Mouse (Mus musculus): ENCODE measurements around the gene Tmod3. TPM values are rescaled to one million over a fixed set of nuclear protein-coding genes. Genes with fewer than 3 reads are reported as not detected.
"Not testable (repeated sequence)": the region's sequence is repeated elsewhere in the genome, so short reads cannot be mapped to it uniquely, and the experiment has no call there.

Gene Tmod3
- total RNA-seq, 4 experiments from 2014 or later, result 12.8 to 16.0 (median 14.7) TPM

DNA sequence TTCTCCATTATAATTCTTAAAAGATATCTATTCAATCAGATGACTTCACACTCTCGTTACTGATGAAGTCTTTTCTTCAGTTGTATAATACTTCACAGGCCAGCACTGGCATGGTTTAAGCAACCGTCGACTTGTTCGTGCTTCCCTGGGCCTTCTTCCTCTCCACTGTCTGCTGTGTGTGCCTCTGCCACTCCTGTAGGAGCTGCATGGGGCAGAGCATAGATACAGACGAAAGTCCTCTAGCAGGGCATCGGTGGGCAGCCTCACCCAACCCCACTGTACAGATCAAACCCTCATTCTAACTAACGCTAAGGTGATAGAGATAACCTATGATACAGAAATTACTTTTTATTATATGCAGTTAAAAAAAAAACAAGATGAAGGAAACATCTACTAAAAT lies 60.9 kb downstream of the Tmod3 start:
- DNase-seq (ENCODE audit: low spot score in 2 of 2), result no peak

DNA sequence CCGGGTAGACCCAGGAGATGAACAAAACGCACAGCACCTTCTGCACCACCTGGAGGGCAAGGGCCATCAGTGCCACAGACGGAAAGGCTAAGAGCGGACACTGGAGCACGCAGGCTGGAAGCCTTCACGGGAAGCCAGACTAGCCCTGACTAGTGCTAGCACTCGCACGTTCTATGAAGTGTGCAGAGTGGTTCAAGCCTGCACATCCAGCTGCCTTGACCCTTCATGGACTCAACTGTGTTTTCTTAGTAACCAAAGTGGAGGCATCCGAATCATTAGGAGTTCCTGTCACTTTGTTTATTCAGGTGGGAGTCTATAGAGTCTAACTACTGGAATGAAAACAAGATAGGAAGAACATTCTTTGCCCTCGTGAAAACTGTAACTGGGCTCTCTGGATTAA lies 63.5 kb downstream of the Tmod3 start:
- no peak for DNase-seq (ENCODE audit: low spot score in 2 of 2)

DNA sequence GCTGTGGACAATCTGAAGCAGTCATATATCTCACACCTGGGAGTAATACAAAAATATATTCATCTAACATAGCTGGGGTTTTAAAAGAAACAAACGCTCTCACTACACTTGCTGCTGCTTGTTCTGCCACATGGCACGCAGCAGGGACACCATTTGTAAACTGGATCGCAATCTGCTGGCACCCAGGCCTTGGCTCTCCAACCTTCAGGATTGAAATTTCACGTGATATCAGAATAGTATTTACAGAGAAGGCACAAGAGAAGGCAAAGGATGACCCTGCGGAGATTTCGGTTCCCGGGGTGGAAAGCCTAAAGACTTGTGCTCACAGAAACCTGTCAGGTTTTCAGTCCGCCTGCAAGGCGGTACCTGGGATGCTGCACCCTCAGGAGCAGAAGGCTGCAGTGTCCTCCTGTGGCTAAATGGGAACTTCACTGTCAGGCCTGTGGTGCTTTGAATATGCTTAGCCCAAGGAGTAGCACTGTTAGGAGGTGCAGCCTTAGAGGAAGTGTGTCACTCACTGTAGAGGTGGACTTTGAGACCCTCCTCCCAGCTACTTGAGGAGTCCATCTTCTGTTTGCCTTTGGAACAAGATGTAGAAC lies 65.0 kb downstream of the Tmod3 start:
- DNase-seq (ENCODE audit: low spot score in 2 of 2), result no peak

DNA sequence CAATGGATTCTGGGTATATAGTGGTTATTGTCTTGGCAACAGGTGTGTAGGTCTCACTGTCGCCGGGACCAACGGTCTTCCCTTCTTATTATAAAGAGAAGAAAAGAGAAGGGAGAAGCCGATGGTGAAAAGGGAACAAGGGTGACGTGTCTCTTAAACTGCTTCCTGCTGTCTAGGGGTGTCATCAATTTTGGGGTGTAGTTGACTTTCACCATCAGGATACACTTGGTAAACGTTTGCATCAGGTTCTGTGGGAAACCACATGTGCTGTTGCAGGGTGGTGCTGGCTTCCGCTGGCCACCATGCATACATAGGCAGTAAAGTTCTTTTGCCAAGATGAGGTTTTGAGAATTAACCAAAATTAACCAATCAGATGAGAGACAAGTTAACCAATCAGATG lies 71.2 kb downstream of the Tmod3 start:
- DNase-seq (ENCODE audit: low spot score in 2 of 2), result not testable (repeated sequence)

DNA sequence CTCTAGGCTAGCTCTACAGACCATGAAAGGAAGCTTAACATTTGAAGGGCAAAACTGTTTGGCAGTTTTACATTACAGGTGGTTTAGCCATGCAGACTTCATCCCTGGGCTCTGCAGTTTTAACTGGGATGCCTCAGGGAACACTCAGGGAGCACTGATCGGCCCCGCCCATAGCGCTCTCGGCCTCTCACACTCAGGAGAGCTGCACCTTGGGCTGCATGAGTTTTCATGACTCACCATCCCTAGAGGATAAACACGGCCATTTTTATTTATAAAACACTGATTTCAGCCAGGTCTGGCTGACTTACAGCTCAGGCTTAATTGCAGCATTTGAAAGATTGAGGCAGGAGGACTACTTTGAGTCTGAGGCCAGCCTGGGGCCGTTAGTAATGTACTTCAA lies 74.2 kb downstream of the Tmod3 start:
- DNase-seq (ENCODE audit: low spot score in 2 of 2), result no peak

DNA sequence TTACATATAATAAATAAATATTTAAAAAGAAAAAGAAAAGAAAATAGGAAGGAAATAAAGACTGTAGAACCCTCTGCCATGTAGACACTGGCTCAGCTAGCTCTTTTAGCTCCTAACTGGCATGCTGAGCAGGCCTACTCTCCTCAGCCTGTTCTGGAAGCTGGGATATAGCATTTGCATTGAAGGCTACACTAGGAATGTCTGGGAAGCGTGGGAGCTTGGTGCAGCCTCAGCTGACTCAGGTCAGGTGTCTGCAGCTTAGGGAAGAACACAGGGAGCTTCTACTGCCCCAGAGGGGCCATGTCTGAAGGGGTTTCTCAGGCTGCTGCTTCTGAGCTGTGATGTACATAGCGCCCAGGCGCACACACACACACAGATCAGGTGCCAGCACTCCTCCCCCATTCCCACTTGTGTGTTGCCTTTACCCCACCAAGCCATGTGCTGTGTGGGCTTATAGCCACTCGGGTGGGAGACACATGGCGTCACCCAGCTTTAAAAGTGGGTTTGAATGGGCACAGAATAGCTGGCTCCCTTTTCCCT lies 78.9 kb downstream of the Tmod3 start:
- DNase-seq (ENCODE audit: low spot score in 2 of 2), result no peak

DNA sequence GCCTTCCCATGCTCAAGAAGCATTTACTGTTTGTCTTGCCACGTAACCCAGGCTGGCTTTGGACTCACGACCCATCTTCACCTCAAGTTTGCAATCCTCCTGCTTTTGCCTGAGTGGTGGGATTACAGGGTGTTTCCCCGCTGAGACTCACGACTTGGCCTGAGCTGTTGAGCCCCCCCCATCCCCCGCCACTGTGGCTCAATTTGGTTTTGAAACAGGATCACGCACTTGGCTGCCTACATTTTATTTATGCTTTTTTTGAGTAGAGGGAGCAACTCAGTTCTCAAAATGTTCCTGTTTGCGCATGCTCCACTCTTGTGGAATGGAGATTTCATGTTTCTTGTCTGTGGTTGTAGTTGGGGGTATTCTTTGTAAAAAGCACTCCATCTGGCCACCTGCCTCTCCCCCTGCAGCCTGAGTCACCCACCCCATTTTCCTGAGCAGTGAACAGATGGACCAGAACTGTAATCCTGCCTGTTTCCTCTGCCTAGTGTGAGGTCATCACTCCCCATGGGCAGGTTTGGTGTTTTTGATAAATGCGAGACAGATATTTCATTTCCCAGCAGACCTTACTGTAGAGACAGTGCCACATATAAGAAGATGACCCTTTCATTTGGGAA lies 80.2 kb downstream of the Tmod3 start:
- no peak for DNase-seq (ENCODE audit: low spot score in 2 of 2)

DNA sequence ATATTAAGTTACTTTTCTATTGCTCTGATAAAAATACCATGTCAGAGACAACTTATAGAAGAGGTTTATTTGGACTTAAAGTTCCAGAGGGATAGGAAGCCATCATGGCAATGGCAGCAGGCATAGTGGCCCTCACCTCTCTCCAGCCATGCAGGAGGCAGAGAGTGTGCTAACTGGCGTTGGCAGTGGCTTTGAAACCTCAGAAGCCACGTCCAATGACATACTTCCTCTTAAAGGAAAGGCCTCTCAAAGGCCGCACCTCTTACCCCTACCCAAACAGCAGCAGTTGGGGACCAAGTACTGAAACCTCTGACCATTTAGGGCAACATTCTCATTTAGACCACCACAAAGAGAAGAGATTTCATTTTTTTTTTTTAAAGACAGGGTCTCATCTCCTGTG lies 82.2 kb downstream of the Tmod3 start:
- DNase-seq (ENCODE audit: low spot score in 2 of 2), result no peak

DNA sequence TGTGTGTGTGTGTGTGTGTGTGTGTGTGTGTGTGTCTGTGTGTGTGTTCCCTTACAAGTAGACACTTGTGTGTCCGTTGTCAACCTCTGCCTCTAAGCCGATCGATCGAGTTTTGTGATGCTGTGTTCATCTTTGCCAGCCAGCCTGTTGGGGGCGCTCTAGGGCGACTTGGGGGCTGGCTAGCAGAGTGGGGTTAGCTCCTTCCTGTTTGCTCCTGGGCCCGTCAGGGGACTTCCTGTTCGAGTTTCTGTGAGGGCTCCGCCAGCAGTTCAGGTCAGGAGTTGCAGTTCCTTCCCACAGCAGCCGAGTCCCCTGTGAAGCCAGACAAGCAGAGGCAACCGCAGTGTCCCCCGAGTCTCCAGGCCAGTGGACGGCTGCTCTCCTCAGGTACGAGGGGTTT lies 91.2 kb downstream of the Tmod3 start:
- DNase-seq (ENCODE audit: low spot score in 2 of 2), result no peak

DNA sequence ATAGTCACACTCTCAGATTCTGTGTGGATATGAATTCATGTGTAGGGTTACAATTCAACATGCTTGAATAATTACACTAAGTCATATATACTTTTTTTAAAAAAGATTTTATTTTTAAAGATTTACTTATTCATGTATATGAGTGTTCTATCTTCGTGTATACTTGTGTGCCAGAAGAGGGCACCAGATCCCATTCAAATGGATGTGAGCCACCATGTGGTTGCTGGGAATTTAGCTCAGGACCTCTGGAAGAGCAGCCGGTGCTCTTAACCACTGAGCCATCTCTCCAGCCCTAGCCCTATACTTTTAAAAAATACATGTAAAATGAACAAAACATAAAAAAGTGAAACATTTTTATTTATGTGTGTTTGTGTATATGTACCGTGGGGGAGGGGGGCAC lies 91.9 kb downstream of the Tmod3 start:
- DNase-seq (ENCODE audit: low spot score in 2 of 2), result no peak

DNA sequence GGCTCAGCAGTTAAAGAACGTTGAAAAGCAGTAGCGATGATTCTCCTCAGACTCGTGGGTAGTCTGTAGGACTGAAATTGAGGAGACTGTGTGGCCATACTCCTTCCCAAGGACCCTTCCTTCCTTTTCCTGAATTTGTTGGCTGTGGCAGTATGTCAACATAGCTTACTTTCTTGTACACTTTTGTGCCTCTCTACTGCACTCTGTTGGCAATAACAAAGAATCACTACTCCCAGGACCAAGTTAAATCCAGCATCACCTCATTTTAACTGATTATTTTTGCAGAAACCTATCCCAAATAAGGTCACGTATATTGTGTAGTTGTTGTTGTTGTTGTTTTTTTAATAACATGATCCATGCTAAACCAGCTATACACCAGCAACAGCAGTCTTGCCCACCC lies 92.8 kb downstream of the Tmod3 start:
- DNase-seq (ENCODE audit: low spot score in 2 of 2), result no peak

DNA sequence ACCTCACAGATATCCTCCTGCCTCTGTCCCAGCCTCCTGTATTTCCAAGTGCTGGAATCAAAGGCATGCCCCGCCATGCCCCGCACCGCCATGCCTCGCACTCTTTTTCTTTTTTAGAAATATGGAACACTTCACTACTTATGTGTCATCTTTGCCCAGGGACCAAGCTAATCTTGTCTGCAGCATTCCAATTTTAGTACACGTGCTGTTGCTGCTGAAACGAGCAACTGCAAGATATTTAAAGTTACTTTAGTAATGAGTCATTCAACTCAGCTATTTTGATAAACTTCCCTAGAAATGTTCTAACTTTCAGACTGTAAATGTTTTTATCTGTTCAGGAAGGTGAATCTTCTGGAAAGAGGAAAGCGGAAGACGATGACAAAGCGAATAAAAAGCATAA lies 93.6 kb downstream of the Tmod3 start:
- no peak for DNase-seq (ENCODE audit: low spot score in 2 of 2)

DNA sequence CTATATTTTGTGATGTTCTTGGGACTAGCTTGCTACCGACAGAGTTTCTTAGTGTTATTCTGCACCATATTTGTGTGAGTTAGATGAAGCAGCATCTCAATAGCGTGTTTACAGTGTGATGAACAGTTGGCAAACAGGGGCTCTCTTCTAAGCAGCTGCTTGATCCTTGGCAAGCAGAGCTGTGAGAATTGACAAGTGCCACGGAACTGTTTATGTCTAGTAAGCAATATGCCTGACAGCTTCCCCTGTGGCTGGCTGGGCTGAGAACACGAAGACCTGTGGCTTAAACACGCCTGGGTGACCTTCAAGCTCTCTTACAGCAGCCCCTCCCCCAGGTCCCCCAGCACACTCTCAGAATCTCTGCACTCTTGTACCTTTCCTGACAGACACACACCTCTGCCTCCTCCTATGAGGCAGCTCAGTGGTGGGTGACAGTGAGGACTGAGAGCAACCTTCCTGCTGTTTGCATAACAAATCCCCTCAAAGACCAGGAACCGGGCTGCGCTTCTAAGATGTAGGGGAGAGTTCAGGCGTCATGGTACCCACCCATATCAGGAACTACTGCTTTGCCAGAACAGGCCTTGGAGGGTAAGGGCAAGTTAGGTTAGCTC lies 96.3 kb downstream of the Tmod3 start:
- DNase-seq (ENCODE audit: low spot score in 2 of 2), result no peak

DNA sequence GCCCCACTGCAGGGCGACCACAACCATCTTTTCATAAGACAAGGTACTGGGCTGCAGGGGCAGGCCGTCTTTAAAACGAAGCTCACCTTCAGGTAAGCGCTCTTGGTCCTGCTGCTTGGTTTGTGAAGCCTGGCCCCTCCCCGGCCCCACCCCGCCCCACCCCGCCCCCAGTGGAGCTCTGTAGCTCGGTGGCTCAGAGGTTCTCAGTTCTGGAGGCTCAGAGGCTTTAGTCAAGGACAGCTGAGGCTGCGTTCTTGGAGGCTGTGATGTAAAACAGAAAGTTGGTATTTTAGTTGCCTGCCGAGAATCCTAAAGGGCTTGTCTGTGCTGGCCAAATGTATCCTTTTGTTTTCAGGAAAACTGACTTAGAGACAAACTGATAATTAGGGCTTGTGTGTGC lies 103.8 kb downstream of the Tmod3 start:
- no peak for DNase-seq (ENCODE audit: low spot score in 2 of 2)

DNA sequence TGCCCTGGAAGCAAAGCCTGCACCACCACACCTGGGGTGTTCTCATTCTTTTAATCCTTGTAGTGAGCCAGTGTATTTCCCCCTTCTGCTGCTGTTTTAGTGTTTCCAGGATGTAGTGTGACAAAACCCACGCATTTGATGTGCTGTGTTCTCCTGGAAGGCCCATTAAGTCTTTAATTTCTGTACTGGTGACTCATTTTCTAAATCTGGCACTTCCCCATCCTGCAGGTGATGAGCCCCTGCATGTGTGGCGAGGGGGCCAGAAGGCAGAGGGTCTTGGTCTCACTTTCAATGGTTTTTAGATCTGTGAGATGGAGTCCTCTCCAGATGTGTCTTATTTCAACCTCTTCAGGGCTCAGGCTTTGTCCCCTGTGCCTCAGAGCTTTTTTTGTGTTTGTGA lies 105.5 kb downstream of the Tmod3 start:
- DNase-seq (ENCODE audit: low spot score in 2 of 2), result no peak

DNA sequence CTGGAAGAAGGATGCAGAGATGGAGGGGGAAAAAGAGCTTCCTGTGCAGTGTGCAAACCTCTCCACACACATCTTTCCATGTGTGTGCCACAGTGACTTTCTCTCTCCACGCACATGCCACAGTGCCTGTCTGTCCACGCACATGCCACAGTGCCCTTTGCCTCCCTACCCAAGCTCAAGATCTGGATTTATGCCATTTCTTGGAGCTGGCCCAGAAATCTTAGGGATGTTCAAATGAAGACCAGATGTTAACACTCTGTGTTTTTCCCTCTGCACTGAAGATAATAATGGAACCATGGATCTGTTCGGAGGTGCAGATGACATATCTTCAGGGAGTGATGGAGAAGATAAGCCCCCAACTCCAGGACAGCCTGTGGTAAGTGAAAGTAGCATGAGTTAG lies 111.4 kb downstream of the Tmod3 start:
- DNase-seq (ENCODE audit: low spot score in 2 of 2), result no peak

Other genes starting within 250 kb of the Tmod3 start
- not detected for gene Bcl2l10, start 211.9 kb downstream of the Tmod3 start, total RNA-seq (2022)
- gene Mapk6, start 149.7 kb downstream of the Tmod3 start, total RNA-seq (2022), result 10 to 100 TPM; 28.5 to 36.0 (median 30.5) TPM
- 10 to 100 TPM; 14.8 to 23.2 (median 22.2) TPM for gene Leo1, start 118.1 kb downstream of the Tmod3 start, total RNA-seq (2022)
- 1 to 10 TPM; 2.2 to 4.7 (median 3.6) TPM for gene Tmod2, start 51.7 kb upstream of the Tmod3 start, total RNA-seq (2022)
- gene Lysmd2, start 66.1 kb upstream of the Tmod3 start, total RNA-seq (2022), result 1 to 10 TPM; 3.9 to 6.2 (median 4.5) TPM
- under 1 TPM; 0.19 to 0.80 (median 0.53) TPM for gene Scg3, start 124.4 kb upstream of the Tmod3 start, total RNA-seq (2022)
- 1 to 10 TPM in 3 of 4 experiments, under 1 TPM in 1; 0.94 to 2.7 (median 1.6) TPM for gene Bmp5, start 215.7 kb upstream of the Tmod3 start, total RNA-seq (2022)

All from gastrocnemius, adult 8-10 months (tissue).